Mouse (Mus musculus) macrophage (primary cell): ENCODE data around the gene Atf6b. TPM values are rescaled to one million over a fixed set of nuclear protein-coding genes. Genes with fewer than 3 reads are reported as not detected.

Experiments used
- H3K27ac ChIP-seq: fragments of 350-480 bp; formaldehyde crosslinking; 2 replicates; pipeline ENCODE4 v1.9.0; 2021
- H3K36me3 ChIP-seq: fragments of 350-480 bp; formaldehyde crosslinking; 2 replicates; pipeline ENCODE4 v1.9.0; 2021; ENCODE audit errors: inconsistent target
- H3K4me3 ChIP-seq: fragments of 350-480 bp; formaldehyde crosslinking; 2 replicates; pipeline ENCODE4 v1.9.0; 2021; ENCODE audit errors: inconsistent target
- H3K79me2 ChIP-seq: fragments of 350-480 bp; formaldehyde crosslinking; 2 replicates; pipeline ENCODE4 v1.9.0; 2021; ENCODE audit errors: inconsistent target
- WGBS: methylation state at CpG from one replicate; pipeline ENCODE4 v1.1.7; 2026; ENCODE audit warnings: inconsistent platforms; ENCODE audit not compliant: missing documents; 5-methylcytosine and 5-hydroxymethylcytosine counted together
- polyA plus RNA-seq: library from polyadenylated mRNA; stranded (reverse); fragments of 250-400 nt; gene quantifications from 3 replicates; pipeline ENCODE4 v1.2.4, GENCODE M21; 2018; ENCODE audit warnings: inconsistent platforms

Gene Atf6b
- polyA plus RNA-seq, 1 experiment from 2014 or later = 31.4 TPM

- Histone ChIP-seq H3K79me2 (no peaks in the 10 kb centered on the region), H3K36me3 (no peaks in the 10 kb centered on the region), H3K4me3 (no peak overlapping the region), H3K27ac (no peak overlapping the region)
- 80% methylated on average over 13 of the region's 13 CpGs for WGBS
Observed at GRCm38 (mm10) chr17:34675205-34676092, 28.5 kb downstream of the Atf6b start.

- H3K79me2 ChIP-seq = no peaks in the 10 kb centered on the region
- H3K27ac ChIP-seq = no peak overlapping the region
- H3K36me3 ChIP-seq = no peaks in the 10 kb centered on the region
- H3K4me3 ChIP-seq = no peak overlapping the region
- 82% methylated on average over 6 of the region's 6 CpGs for WGBS
Observed at GRCm38 (mm10) chr17:34676093-34676460, 29.1 kb downstream of the Atf6b start.

DNA sequence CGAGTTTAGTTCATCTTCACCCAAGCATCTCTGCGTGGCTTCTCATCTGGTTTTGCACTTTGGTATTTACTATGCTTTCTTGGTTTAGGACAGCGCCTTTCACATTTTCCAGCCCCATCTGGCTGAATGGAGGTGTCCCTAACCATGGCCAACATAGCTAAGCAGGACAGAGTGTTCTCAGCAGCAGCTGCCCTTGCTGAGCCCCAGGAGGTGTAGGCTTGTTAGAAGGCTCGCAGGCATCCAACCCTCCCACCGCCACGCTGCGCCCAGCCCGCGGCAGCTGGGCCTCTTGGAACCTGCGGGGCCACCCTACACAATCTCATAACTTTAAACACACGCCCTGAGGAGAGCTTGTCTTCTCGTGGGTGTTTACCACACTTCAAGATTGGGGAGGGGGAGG lies 29.7 kb downstream of the Atf6b start:
- WGBS = 79% methylated on average over 12 of the region's 12 CpGs
- Histone ChIP-seq H3K4me3 (no peak overlapping the region), H3K79me2 (no peaks in the 10 kb centered on the region), H3K27ac (no peak overlapping the region), H3K36me3 (no peaks in the 10 kb centered on the region)

- H3K4me3 ChIP-seq = no peak overlapping the region
- 84% methylated on average over 17 of the region's 26 CpGs for WGBS
Observed at GRCm38 (mm10) chr17:34680191-34680590, 33.2 kb downstream of the Atf6b start.

DNA sequence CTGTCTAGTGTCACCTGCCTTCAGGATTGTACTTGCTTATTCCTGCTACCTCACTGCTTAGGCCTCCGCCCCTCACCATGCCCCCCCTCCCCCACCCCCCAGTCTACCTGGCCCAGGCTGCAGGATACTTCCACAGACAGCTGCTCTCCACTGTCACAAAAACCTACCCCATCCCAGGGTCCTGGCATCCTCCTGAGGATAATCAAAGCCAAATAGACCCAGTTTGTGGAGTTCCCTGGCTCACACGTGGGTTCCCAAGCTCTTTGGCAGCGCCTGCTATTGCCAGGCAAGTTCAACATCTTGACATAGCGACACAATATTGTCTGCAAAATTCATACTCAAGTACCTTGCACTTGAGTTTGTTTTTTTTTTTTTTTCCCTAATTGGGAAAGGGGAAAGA lies 33.7 kb downstream of the Atf6b start:
- Histone ChIP-seq H3K4me3 (no peak overlapping the region), H3K36me3 (no peaks in the 10 kb centered on the region), H3K79me2 (no peaks in the 10 kb centered on the region), H3K27ac (no peak overlapping the region)
- WGBS = 64% methylated on average over 4 of the region's 4 CpGs

More at GRCm38 (mm10) chr17:34680191-34680590, 33.2 kb downstream of the Atf6b start:
- H3K27ac ChIP-seq = no peak overlapping the region
- no peaks in the 10 kb centered on the region for H3K36me3 ChIP-seq
- no peaks in the 10 kb centered on the region for H3K79me2 ChIP-seq

- Histone ChIP-seq H3K36me3 (no peaks in the 10 kb centered on the region), H3K79me2 (no peaks in the 10 kb centered on the region), H3K4me3 (no peak overlapping the region), H3K27ac (no peak overlapping the region)
- 7% methylated on average over 17 of the region's 17 CpGs for WGBS
Observed at GRCm38 (mm10) chr17:34681132-34681571, 34.2 kb downstream of the Atf6b start.

DNA sequence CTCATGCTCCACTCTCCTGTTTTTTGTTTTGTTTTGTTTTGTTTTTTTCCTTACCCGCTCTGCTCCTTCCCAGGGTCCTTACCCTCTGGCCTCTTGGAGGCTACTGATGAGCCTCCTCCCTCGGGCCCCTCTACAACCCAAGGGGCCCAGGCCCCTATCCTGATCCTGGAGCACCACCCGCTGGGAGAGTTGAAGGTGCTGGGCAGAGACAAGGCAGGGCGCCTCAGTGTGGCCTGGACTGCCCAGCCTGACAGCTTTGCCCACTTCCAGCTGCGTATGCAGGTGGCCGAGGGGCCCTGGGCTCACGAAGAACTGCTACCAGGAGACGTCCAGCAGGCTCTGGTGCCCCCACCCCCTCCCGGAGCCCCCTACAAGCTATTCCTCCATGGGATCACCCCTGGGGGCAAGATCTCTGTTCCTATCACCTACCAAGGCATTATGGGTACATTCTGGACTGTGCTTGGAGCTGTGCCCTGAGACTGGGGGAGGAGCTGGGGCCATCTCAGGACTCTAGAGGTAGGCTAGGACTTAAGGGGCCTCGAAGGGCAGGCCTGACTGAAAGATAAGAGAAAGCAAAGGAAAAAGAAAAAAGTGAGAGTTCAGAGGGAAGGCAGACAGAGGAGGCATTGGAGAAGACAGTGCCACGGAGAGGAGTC lies 35.1 kb downstream of the Atf6b start:
- no peaks in the 10 kb centered on the region for H3K79me2 ChIP-seq
- H3K36me3 ChIP-seq = no peaks in the 10 kb centered on the region
- H3K4me3 ChIP-seq = no peak overlapping the region
- WGBS = 75% methylated on average over 11 of the region's 11 CpGs
- H3K27ac ChIP-seq = no peak overlapping the region

DNA sequence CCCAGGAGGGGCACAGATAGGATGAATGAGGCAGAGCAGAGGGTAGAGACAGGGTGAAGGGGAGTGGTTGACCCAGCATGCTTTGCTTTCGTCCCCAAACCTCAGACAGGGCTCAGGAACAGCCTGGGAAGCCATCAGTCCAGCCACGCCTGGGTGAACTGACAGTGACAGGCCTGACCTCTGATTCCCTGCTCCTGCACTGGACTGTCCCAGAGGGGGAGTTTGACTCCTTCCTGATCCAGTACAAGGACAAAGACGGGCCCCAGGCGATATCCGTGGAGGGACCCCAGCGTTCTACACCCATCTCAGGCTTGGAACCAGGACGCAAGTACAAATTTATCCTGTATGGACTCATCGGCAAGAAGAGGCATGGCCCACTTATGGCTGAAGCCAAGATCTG lies 36.2 kb downstream of the Atf6b start:
- H3K36me3 ChIP-seq = no peaks in the 10 kb centered on the region
- H3K4me3 ChIP-seq = no peak overlapping the region
- H3K27ac ChIP-seq = no peak overlapping the region
- no peaks in the 10 kb centered on the region for H3K79me2 ChIP-seq
- 89% methylated on average over 8 of the region's 8 CpGs for WGBS

DNA sequence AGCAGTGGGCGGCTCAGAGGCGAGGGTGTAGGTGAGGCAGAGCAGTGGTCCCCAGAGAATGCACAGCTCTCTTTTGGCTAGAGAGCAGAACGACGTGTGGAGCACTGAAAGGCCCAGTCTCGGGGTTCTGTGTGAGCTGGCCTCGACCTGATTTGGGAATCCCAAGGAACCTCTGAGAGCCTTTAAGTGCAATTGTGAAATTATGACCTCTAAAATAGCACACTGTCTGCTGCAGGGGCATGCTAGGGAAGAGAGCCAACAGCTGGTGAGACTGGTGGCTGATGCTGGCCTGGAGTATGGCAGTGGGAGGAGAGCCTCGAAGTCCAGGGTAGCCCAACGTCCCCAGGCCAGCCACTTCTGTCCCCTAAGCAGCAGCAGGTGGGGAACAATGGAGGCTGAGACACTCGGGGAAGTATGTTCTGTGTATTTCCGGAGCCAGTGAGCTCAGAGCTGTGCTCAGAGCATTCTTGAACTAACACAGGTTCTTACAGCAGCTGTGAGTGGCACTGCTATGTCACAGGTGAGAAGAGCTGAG lies 36.8 kb downstream of the Atf6b start:
- Histone ChIP-seq H3K36me3 (no peaks in the 10 kb centered on the region), H3K4me3 (no peak overlapping the region), H3K79me2 (no peaks in the 10 kb centered on the region), H3K27ac (no peak overlapping the region)
- WGBS = 80% methylated on average over 10 of the region's 10 CpGs

DNA sequence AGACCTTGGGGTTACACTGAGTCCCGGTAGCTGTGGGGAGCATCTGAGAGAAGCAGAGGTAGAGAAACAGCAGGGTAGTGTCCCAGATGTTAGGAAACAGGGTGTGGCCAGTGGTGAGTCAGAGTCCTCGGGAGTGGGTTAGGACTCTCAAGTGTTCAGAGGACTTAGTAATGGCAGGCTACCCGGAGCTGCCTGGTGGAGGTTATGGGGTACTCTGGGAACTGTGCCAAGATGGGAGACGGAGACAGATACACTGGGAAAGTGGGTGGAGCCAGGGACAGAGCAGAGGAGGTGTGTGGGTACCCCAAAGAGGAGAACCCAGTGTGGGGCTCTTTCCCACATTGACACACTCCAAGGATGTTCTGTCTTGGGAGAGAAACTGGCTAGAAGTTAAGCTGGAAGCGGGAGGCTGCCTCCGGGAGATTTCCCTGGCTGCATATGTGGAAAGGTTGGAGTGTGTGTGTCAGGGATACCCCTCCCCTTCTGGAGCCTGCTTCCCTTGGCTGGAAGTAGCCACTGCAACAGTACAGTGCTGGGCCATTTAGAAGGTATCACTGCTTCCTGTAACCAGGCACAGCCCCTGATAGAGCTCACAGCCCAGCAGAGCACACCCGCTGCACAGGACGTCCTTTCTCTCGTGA lies 37.4 kb downstream of the Atf6b start:
- H3K79me2 ChIP-seq = no peaks in the 10 kb centered on the region
- WGBS = 67% methylated on average over 9 of the region's 9 CpGs

DNA sequence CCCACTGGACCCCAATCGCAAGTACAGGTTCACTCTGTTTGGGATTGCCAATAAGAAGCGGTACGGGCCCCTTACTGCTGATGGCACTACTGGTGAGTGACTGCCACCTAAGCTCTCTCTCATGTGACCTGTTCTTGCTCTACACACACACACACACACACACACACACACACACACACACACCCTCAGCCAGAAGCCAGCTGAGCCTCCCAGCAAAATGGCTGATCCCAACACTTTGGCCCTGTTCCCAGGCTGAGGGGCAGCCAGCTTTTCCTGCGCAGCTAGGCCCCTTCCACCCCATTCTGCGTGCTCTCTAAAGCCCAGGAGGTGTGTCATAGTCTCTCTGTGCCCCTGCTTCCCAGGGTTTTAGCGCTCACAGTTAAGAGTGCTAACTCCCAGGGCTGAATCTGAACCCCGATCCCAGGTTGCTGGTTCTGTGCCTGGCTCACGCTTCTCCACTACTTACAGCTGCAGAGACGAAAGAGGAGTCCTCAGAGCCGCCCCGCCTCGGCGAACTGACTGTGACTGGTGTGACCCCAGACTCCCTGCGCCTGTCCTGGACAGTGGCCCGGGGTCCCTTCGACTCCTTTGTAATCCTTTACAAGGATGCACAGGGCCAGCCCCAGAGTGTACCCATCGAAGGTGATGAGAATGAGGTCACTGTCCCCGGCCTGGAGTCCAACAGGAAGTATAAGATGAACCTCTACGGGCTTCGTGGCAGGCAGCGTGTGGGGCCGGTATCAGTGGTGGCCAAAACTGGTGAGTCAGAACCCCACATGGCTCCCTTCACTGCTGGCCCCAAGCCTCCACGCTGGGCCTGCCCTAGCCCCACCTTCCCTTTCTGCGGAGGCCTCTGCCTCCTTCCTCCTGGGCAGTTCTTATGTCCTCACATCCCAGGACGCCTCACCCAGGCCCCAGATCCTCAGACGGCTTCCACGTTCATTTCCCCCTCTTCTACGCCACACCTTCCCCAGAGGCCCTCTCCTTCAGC lies 38.5 kb downstream of the Atf6b start:
- 65% methylated on average over 27 of the region's 28 CpGs for WGBS
- no peaks in the 10 kb centered on the region for H3K79me2 ChIP-seq

More for the DNA sequence above, 37.4 kb downstream of the Atf6b start:
- Histone ChIP-seq H3K4me3 (no peak overlapping the region), H3K36me3 (no peaks in the 10 kb centered on the region), H3K27ac (no peak overlapping the region)

DNA sequence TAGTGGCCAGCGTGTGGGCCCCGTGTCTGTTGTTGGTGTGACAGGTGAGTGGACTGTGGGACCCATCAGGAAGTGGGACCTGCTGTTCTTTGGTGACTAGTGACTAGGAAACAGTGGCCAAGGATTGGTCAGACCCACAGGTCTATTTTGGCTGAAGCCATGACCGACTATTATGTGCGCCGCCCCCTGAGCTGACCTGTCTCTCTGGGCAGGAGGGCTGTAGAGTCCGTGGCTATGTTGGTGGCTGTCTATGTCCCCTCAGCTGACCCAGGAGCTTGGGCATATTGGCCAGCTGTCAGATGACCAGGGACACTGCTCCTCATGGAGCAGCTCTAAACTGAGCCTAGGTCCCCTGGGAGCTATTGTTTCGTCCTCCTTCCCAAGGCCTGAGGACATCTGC lies 41.9 kb downstream of the Atf6b start:
- WGBS = 96% methylated on average over 6 of the region's 7 CpGs
- H3K79me2 ChIP-seq = no peaks in the 10 kb centered on the region
- no peaks in the 10 kb centered on the region for H3K36me3 ChIP-seq
- no peak overlapping the region for H3K27ac ChIP-seq
- H3K4me3 ChIP-seq = no peak overlapping the region

More for the DNA sequence above, 38.5 kb downstream of the Atf6b start:
- no peak overlapping the region for H3K27ac ChIP-seq
- H3K36me3 ChIP-seq = no peaks in the 10 kb centered on the region
- H3K4me3 ChIP-seq = no peak overlapping the region

DNA sequence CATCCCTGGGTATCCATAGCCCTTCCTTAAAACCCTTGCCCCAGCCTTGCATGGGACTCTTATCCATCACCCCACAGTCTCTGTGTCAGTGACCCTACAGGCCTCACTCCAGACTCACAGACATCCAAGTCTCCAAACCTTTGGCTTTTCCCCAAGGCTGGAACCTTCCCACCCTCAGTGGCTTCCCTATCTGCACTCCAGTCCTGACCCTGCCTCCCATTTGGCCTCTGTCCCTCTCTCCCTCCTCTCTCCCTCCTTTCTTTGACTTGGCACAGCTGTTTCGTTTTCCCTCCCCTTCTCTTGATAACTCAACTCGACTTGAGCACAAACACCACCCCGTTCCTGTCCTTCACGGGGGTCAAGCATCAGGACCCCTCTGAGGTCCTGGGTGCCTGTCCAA lies 43.5 kb downstream of the Atf6b start:
- no peaks in the 10 kb centered on the region for H3K79me2 ChIP-seq
- no peak overlapping the region for H3K4me3 ChIP-seq
- WGBS = 75% methylated on average over 4 of the region's 4 CpGs
- no peak overlapping the region for H3K27ac ChIP-seq
- no peaks in the 10 kb centered on the region for H3K36me3 ChIP-seq

DNA sequence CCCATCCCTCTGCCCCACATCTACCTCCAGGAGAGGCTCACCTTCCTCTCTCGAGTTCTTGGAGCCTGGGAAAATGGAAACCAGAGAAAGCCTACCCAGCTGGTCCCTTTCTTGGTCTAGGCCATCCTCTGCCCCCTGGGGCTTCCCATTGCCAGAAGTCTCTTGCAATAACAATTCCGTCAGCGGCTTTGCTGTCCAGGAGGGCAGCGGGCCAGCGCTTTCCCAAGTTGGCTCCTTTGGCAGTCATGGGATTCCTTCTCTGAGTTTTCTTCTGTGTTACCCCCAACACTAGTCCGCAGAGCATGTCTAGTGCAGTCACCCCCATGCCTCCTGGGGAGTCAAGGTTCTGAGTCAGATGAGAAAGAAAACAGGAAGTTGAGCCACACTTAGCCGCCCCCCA lies 46.0 kb downstream of the Atf6b start:
- whole genome bisulfite sequencing = 82% methylated on average over 7 of the region's 7 CpGs
- Histone ChIP-seq H3K36me3 (no peaks in the 10 kb centered on the region), H3K4me3 (no peak overlapping the region), H3K79me2 (no peaks in the 10 kb centered on the region), H3K27ac (no peak overlapping the region)
